Mouse (Mus musculus) adrenal gland, postnatal 25 days (tissue): Measurements from ENCODE around the gene Nle1. TPM values are rescaled to one million over a fixed set of nuclear protein-coding genes. Genes with fewer than 3 reads are reported as not detected.
"Not testable (repeated sequence)": the region's sequence is repeated elsewhere in the genome, so short reads cannot be mapped to it uniquely, and the experiment has no call there.

Source experiments
- DNase-seq: peaks from one replicate; pipeline ENCODE4 v3.0.0; 2021; ENCODE audit warnings: mixed read lengths
- long read RNA-seq: library from polyadenylated mRNA; stranded (forward); transcript quantifications from one replicate; pipeline ENCODE4 v2.0.0, GENCODE M21; 2021
- total RNA-seq: library from RNA; stranded (reverse); gene quantifications from 2 replicates; pipeline ENCODE4 v1.2.3, GENCODE M21; 2021

The Nle1 gene
- 23.5 and 31.4 TPM in 2 replicates for total RNA-seq
- long read RNA-seq, transcript Nle1-201 (13 exons, 1,783 nt), result major isoform, 17 of 37 reads
- long read RNA-seq, partial matches to known transcripts, result 13 of 37 reads
- long read RNA-seq, other reads (novel, unspliced or antisense), result 7 of 37 reads

DNA sequence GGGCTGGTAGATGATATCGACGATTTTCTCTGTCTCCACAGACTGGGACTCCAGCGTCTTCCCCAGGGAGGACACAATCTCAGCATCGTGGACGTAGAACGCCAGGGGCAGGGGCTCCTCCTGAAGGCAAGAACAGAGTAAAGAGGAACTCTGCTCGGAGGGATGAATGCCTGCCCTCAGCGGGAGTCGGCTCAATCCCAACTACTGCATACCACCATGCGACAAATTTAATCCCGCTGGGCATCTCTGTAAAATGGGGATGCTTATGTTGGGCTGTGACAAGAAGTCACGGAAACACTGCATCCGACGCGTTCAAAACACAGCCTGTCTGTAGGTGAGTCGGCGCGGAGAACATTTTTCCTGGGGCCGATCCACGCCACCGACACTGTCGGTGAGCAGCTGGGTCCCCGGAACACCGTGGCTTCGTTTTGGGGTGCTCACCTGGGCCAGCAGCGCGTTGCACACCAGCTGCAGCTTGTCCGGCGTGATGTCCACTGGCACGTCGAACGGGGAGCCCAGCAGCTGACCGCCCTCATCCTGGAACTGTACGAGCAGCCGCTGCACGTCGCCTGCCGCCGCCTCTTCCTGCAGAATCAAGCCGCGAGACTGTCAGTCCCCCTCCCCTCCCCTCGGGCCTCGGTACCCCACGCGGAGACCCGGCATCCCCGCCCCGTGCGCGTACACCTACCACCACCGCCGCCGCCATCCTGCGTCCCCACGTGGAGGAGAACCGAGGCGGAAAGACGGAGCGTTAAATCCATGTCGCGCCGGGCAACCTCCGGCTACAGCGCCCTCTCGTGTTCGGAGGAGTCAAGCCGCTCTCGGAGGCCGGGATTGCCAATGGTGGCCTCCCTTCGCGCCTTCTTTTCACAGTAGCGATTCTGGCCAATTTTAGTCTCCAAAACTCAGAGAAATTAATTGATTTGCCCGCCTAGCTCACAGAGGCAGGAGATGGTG lies at the start of gene Nle1:
Nle1 (minus strand) TSS at position 761 of the 957 bp plus-strand sequence.
- DNase-seq, result peak; percentile 94

DNA sequence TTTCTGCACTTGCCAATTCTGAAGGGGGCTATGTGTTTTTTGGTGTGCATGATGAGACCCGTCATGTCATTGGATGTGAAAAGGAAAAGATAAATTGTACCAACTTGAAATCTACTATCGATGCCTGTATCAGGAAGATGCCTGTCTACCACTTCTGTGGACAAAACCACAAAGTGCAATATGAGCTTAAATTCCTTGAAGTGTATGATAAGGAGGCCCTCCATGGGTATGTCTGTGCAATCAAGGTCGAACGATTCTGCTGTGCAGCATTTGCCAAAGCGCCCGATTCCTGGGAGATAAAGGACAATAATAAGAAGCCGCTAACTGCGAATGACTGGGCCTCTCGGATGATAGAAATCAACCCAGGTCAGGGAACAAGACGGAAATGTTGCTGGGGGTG lies 48.7 kb upstream of the Nle1 start:
- DNase-seq, result no peak

DNA sequence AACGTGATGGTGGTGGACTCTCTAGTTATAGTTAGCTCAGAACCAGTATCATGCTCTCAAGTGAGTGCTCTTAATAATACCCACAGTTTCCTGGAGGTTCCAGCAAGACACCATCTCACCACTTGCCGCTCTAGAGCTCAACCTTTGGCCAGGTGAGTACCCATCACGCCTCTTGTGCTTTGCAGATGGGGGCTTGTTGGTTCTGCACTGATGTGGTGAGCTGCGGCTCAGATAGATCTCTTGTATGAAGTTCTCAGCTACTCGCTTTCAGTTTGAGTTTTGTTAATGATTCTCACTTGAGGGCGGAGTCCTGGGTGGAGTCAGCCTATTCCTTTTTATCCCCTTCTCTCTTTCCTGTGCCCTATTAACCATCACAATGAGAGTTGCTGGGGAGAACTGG lies 46.4 kb upstream of the Nle1 start:
- no peak for DNase-seq

DNA sequence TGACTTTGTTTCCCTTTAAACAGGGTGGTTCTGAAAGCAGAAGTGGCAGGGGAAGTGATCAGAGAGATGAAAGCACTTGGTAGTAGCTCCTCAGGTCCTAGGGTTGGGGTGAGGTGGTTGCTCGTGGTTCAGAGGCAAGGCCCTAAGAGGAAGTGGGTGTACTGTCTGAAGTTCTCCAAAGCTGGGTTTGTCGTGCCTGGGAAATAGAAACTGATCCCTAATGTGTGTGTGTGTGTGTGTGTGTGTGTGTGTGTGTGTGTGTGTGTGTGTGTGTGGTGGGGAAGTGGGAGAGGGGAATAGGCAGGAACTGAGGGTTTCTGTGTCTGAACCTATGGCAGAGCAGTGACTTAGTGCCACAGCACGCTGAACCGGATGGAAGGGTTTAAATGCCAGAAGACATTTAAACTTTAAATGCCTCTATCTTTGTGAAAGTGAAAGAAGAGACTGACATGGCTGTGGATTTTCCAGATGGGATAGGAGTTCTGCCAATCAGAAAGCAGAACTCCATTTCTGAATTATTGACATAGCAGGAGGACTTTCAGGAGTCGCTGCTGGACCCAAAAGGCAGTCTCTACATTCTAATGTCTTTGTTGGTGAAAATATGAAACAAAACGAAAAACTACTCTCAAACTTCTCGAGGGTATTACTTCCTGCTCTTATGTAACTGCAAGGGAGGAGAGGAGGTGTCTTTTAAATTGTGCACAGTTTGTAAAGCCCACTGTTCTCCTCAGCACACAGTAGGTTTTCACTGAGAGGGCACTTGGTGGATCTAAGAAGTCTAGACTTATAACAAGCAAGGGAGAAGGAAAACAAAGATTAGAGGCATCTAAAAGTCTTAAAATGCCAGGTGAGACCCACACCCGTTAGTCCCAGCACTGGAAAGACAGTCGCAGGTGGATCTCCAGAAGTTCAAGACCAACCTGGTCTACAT lies 44.7 kb upstream of the Nle1 start:
- DNase-seq, result no peak

DNA sequence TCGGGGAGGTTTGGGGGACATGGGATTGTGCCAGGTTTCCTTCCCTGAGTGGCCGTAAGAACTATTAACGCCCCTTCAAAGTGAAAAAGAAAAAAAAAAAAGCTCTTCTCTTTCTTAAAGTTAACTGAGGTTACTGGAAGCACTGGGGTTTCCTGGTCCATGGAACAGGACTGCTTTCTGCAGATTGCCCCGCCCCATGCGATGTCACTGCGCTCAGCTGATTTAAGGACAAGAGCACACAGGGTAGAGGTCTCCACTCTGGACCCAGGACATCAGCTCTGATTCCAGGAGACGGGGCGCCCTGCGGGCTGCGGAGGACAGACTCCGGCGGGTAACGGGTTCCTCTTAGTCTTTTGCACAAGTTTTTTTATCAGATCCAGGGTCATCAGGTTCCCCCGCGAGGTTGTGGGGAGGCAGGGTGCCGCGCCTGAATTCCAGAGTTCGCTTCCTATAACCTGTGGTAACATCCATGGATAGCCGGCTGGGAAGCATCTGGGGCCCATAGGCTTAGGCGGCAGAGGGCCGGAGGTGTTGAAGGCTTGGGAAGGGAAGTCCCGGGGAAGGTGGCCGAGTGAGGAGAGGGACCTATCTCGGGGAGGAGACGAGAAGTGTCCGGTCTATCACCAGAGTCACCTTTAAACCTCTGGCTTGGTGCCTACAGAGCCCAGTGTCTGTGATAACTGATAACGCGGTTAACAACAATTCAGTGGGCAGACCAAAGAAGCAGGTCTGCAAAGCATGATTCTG lies 43.8 kb upstream of the Nle1 start:
- DNase-seq, result peak; percentile 54

DNA sequence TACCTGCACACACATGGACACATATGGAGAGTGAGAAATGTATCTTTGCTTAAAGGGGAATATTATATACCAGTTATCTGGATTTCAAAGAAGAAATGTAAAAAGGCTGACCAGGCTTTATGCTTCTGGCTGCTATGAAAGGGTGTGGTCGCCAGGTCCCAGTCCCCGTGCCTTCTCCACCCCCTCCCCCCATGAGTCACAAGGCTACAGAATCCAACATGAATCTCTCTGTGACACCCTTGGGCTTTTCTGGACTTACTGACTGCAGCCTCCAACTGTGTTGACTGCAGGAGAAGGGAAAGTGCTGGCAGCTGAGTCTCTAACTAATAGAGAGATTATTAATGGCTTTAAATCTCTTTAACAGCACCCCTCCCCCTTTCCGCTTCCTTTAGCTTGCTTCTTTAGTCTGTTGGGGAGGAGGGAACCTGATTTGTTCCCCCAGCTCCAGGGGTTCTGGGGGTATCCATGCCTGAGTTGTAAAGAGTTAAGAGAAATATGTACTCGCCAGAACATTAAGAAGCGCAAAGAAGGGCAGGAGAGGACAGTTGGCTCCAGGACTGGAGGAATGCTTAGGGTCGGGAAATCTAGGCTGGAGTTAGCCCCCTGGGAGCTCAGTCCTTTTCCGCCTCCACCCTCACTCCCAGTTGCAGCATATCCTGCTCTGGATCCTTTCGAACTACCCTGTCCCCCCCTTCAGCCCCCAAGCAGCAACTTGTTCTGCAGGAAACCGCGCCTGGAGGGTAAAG lies 42.7 kb upstream of the Nle1 start, which contains the start of gene Slfn5:
Slfn5 (plus strand) TSS at position 614 of the 746 bp plus-strand sequence.
- DNase-seq, result no peak

DNA sequence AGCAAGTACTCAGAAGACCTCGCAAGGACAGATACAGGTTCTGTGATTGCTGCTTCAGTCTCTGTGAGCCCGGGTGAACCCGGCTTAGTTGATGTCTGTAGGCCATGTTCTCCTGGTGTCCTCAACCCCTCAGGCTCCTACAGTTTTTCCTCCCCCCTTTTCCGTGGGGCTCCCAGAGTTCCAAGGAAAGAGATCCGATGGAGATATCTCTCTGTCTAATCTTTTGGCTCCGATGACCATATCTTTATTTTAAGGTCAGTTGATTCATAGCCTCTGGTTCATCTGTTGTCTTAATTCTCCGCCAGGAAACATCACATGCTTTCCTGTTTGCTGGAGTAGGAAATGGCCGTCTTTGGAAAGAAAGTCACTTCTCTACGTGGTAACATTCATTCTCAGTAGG lies 40.8 kb upstream of the Nle1 start:
- no peak for DNase-seq

DNA sequence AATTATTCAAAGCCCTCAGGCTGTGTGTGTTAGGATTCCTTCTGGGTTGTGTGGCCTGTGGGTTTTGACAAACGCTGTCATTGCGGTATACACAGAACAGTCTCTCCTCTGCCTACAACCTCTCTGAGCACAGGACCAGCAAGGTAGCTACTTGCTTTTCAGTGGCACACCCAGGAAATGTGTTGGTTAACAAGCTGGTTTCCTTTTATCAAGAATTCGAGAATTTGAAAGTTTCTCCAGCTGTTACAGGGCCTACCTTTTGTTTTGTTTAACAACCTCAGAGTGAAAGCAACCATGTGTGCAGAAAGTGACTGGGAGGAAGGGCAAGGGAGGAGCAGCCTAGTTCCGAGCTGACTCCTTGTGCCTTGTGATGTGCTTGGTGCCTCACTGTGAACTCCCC lies 39.2 kb upstream of the Nle1 start:
- DNase-seq, result no peak

DNA sequence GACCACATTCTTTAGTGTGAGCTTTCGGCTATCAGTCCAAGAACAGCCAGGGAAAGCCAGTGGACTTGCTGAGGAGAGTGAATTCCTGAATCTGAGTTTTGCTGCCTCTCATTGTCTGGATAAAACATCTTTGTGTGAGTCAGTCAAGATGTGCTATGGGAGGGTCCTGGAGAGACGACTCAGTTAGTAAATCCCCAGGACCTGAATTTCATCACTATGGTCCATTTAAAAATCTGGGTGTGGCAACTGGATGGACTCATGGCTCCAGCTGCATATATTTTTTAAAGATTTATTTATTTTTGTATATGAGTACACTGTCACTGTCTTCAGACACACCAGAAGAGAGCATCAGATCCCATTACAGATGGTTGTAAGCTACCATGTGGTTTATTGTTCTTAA lies 37.4 kb upstream of the Nle1 start:
- DNase-seq, result no peak

DNA sequence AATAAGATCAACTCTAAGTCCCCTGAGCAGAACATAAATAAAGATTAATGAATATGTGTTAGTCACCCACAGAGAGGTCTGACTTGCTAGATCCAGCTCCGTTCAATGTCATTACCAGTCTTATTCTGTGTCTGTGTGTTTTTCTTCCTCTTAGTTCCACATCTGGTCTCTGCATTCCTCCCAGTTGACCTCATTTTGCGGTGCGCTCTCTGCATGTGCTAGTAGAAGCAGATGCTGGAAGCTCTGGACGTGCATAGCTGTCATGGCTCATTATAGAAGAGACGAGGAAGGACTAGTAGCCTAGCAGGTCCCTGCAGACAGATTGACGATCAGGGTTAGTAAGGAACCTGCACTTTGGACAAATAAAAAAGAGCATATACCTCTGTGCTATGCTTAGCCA lies 35.1 kb upstream of the Nle1 start:
- DNase-seq, result no peak

DNA sequence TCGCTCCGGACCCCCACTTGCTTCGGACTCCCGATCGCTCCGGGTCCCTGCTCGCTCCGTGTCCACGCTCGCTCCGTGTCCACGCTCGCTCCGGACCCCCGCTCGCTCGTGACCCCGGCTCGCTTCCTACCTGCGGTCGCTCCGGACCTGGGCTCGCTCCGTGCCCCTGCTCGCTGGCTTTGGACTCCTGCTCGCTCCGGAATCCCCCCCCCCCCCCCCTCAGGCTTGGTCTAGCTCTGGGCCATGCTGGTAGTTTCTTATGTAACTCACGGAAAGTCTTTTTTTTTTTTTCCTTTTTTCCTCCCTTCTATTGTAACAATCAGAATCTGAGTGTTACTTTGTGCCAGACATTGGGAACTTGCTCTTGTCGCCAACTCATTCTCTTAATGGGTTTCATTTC lies 25.0 kb upstream of the Nle1 start:
- no peak for DNase-seq

DNA sequence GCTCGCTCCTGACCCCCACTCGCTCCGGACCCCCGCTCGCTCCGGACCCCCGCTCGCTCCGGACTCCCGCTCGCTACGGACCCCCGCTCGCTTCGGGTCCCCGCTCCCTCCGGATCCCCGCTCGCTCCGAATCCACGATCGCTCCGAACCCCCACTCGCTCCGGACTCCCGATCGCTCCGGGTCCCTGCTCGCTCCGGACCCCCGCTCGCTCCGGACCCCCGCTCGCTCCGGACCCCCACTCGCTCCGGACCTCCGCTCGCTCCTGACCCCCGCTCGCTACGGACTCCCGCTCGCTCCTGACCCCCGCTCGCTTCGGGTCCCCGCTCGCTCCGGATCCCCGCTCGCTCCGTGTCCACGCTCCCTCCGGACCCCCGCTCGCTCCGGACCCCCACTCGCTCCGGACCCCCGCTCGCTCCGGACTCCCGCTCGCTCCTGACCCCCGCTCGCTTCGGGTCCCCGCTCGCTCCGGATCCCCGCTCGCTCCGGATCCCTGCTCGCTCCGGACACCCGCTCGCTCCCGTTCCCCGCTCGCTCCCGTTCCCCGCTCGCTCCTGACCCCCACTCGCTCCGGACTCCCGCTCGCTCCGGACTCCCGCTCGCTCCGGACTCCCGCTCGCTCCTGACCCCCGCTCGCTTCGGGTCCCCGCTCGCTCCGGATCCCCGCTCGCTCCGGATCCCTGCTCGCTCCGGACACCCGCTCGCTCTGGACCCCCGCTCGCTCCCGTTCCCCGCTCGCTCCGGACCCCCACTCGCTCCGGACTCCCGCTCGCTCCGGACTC lies 23.6 kb upstream of the Nle1 start:
- not testable (repeated sequence) for DNase-seq

DNA sequence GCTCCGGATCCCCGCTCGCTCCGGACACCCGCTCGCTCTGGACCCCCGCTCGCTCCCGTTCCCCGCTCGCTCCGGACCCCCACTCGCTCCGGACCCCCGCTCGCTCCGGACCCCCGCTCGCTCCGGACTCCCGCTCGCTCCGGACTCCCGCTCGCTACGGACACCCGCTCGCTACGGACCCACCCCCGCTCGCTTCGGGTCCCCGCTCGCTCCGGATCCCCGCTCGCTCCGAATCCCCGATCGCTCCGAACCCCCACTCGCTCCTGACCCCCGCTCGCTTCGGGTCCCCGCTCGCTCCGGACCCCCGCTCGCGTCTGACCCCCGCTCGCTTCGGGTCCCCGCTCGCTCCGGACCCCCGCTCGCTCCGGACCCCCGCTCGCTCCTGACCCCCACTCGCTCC lies 22.9 kb upstream of the Nle1 start:
- not testable (repeated sequence) for DNase-seq

DNA sequence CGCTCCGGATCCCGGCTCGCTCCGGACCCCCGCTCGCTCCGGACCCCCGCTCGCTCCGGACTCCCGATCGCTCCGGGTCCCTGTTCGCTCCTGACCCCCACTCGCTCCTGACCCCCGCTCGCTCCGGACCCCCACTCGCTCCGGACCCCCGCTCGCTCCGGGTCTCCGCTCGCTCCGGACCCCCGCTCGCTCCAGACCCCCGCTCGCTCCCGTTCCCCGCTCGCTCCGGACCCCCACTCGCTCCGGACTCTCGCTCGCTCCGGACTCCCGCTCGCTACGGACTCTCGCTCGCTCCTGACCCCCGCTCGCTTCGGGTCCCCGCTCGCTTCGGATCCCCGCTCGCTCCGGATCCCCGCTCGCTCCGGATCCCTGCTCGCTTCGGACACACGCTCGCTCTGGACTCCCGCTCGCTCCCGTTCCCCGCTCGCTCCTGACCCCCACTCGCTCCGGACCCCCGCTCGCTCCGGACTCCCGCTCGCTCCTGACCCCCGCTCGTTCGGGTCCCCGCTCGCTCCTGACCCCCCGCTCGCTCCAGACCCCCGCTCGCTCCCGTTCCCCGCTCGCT lies 22.3 kb upstream of the Nle1 start:
- DNase-seq, result not testable (repeated sequence)

DNA sequence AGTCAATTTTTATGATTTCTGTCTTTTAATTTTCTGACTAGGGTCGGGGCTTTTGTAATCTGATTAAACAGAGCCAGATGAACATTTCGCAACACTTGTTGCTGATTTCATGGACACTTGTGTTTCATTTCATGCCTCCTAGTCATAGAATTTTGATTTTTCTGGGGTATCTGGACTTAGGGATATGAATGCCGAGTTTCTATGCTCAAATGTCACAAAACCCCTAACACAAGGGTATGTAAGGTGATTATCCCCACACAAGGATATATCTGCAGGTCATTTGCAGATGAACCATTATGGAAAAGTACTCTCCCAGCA lies 21.4 kb upstream of the Nle1 start:
- DNase-seq, result no peak

DNA sequence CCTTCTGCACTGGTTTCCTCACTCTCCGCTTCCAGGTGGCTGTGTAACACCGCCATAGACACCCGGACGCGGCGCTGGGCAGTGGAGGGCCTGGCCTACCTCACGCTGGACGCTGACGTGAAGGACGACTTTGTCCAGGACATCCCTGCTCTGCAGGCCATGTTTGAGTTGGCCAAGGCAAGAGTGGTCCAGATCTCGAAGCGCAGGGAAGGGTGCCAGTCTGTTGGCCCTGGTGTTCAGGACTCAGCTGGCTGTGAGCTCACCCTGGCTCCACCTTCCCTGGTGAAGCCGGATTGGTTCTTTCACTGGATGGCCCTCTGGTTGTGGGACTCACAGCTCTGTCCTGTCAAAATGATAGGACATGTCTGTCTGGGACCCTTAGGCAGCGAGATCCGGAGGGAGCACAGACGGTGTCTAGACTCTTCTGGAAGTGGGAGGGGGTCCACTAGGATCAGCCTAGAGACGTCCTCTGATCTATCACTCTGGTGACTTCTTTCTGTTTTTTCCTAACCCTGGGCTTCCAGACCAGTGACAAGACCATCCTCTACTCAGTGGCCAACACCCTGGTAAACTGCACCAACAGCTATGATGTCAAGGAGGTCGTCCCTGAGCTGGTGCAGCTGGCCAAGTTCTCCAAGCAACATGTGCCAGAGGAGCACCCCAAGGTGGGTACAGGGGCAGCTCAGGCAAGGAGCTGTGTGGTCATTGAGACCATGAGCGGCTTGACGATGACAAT lies 20.9 kb upstream of the Nle1 start:
- DNase-seq, result no peak

DNA sequence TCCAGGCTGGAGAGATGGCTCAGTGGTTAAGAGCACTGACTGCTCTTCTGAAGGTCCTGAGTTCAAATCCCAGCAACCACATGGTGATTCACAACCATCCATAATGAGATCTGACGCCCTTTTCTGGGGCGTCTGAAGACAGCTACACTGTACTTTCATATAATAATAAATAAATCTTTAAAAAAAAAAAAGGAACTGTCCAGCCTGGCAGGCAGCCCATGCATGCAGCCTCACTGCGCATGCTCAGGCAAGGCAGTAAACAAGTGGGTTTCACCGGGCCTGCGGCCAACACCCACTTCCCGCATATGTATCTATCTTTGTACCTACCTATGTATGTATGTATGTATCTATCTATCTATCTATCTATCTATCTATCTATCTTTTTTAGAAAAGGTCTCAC lies 15.7 kb upstream of the Nle1 start:
- not testable (repeated sequence) for DNase-seq

DNA sequence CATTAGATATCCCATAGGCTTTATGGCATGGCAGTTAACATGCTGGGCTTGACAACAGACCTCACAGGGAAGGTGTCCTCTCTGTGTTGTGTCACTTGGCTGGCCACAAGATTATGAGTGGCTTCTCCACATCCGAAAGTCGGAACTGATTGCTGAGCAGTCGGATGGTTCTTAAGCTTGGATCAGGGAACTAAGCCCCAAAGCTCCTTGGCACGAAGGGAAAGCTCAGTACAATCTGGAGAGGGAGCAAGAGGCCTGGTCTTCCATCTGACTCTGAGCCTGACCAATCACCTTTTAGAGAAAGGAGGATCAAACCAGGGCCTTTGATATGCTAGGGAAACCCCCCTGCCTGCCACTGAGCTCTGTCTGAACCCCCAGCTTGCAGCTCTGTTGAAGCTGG lies 13.5 kb upstream of the Nle1 start:
- no peak for DNase-seq

DNA sequence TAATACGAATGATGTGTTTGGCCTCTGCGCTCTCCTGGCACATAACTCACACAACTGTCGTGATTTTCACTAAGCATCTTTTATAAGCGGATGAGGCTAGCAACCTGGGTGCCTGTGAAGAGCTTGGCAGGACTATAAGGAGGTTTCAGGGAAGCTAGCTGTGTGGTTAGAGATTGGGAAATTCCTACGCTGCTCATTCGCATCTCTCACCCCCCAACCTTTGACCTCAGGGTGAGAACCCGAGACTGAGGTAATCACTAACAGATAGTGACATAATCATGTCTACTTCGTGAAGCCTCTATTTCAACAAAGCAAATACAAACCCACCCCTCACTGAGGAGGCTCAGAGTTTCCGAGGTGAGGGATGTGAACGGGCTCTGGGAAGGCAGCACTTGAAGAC lies 12.6 kb upstream of the Nle1 start:
- DNase-seq, result no peak
